ENCODE assay signal across 8 mouse cellular contexts in genomic region chr11:83462711-83463244, GRCm38 (mm10). TPM values are rescaled to one million over a fixed set of nuclear protein-coding genes. Genes with fewer than 3 reads are reported as not detected.
DNase-seq lines count a peak whose midpoint lies in the region; ATAC-seq lines count a peak whose summit lies in the region.

Mmp28 (minus strand) TSS chr11:83463071.

- H3K4me2 ChIP-seq in forebrain, embryonic 15.5 days (replicated peaks), result peak within 1 kb of the TSS; percentile 83
- H3K4me2 ChIP-seq in limb, embryonic 13.5 days (replicated peaks), result peak within 1 kb of the TSS; percentile 92
- H3K4me2 ChIP-seq in midbrain, embryonic 11.5 days, result peak within 1 kb of the TSS; percentile 86

- peak within 1 kb of the TSS; percentile 45 for H3K4me3 ChIP-seq in forebrain, embryonic 15.5 days
- peak within 1 kb of the TSS; percentile 64 for H3K4me3 ChIP-seq in hindbrain, embryonic 10.5 days
- H3K4me3 ChIP-seq in limb, embryonic 13.5 days, result peak within 1 kb of the TSS; percentile 61
- H3K4me3 ChIP-seq in midbrain, embryonic 11.5 days (ENCODE audit: low read depth, low read length), result peak within 1 kb of the TSS; percentile 48

- H3K4me1 ChIP-seq in forebrain, embryonic 15.5 days, result peaks cover 26% of the 10 kb centered on the region
- H3K4me1 ChIP-seq in hindbrain, embryonic 10.5 days (replicated peaks), result peaks cover 27% of the 10 kb centered on the region
- peaks cover 45% of the 10 kb centered on the region for H3K4me1 ChIP-seq in limb, embryonic 13.5 days
- peaks cover 13% of the 10 kb centered on the region for H3K4me1 ChIP-seq in midbrain, embryonic 11.5 days (ENCODE audit: control insufficient read depth, insufficient read depth, low read length)

- under 1% methylated on average over 33 of the region's 42 CpGs for WGBS in forebrain, embryonic 15.5 days
- 0% methylated on average over 42 of the region's 42 CpGs for WGBS in hindbrain, embryonic 10.5 days
- WGBS in limb, embryonic 13.5 days, result under 1% methylated on average over 42 of the region's 42 CpGs
- WGBS in midbrain, embryonic 11.5 days, result 0% methylated on average over 41 of the region's 42 CpGs

- H3K36me3 ChIP-seq in forebrain, embryonic 15.5 days, result no peaks in the 10 kb centered on the region
- no peaks in the 10 kb centered on the region for H3K36me3 ChIP-seq in hindbrain, embryonic 10.5 days
- H3K36me3 ChIP-seq in limb, embryonic 13.5 days, result no peaks in the 10 kb centered on the region
- no peaks in the 10 kb centered on the region for H3K36me3 ChIP-seq in midbrain, embryonic 11.5 days (ENCODE audit: control insufficient read depth, insufficient read depth, low read length)

- DNase-seq in cerebellum, adult 11-12 months, result peak; percentile 45
- DNase-seq in cerebellum, adult 8-10 months, result no peak
- peak; percentile 81 for DNase-seq in adrenal gland, postnatal 25 days
- DNase-seq in hindbrain, embryonic 10.5 days (ENCODE audit: low spot score), result peak; percentile 61
- peak; percentile 95 for DNase-seq in midbrain, embryonic 11.5 days (ENCODE audit: low spot score, missing footprints)
- no peak for DNase-seq in frontal cortex, postnatal 10 days (ENCODE audit: low spot score in 2 of 2)

- H3K9me3 ChIP-seq in forebrain, embryonic 15.5 days, result no peaks in the 10 kb centered on the region
- H3K9me3 ChIP-seq in hindbrain, embryonic 10.5 days, result no peaks in the 10 kb centered on the region
- no peaks in the 10 kb centered on the region for H3K9me3 ChIP-seq in limb, embryonic 13.5 days
- no peaks in the 10 kb centered on the region for H3K9me3 ChIP-seq in midbrain, embryonic 11.5 days (ENCODE audit: control insufficient read depth, low read length)

- H3K9ac ChIP-seq in forebrain, embryonic 15.5 days (replicated peaks), result peak within 1 kb of the TSS; percentile 48
- peak within 1 kb of the TSS; percentile 74 for H3K9ac ChIP-seq in limb, embryonic 13.5 days
- peak within 1 kb of the TSS; percentile 52 for H3K9ac ChIP-seq in midbrain, embryonic 11.5 days (ENCODE audit: low read length)

- peaks cover 19% of the 10 kb centered on the region for H3K27me3 ChIP-seq in forebrain, embryonic 15.5 days
- peaks cover 75% of the 10 kb centered on the region for H3K27me3 ChIP-seq in hindbrain, embryonic 10.5 days (ENCODE audit: insufficient read depth, poor library complexity, severe bottlenecking)
- H3K27me3 ChIP-seq in limb, embryonic 13.5 days, result peaks cover 46% of the 10 kb centered on the region
- peaks cover 42% of the 10 kb centered on the region for H3K27me3 ChIP-seq in midbrain, embryonic 11.5 days (ENCODE audit: control insufficient read depth, insufficient read depth, low read length)

- ATAC-seq in forebrain, embryonic 15.5 days (replicated peaks), result no peak
- no peak; the same call in 1 of the 2 replicates for ATAC-seq in limb, embryonic 13.5 days (ENCODE audit: low FRiP score, low read depth)
- ATAC-seq in midbrain, embryonic 11.5 days (ENCODE audit: low FRiP score), result 0 out of 2 replicates have a peak, but pooled peaks have one; percentile 30

- no peak within 1 kb of the TSS for H3K27ac ChIP-seq in forebrain, embryonic 15.5 days (replicated peaks)
- H3K27ac ChIP-seq in hindbrain, embryonic 10.5 days, result peak within 1 kb of the TSS; percentile 78
- no peak within 1 kb of the TSS for H3K27ac ChIP-seq in limb, embryonic 13.5 days
- no peak within 1 kb of the TSS for H3K27ac ChIP-seq in midbrain, embryonic 11.5 days (ENCODE audit: low read depth, low read length)

RNA-seq across cellular contexts. Expression of gene Mmp28, which starts in this region (rescaled TPM):
- 6.7 and 8.0 TPM in 2 replicates for total RNA-seq in adrenal gland, postnatal 25 days (2021)
- 2.5 and 2.7 TPM in 2 replicates for polyA plus RNA-seq in forebrain, embryonic 15.5 days (2015; fragmentation: Nextera tagmentation; extraction: Ambion mirVana)
- 1.1 and 1.3 TPM in 2 replicates for polyA plus RNA-seq in hindbrain, embryonic 10.5 days (2016; fragmentation: Nextera tagmentation; extraction: Ambion mirVana)
- 3.0 and 4.5 TPM in 2 replicates for polyA plus RNA-seq in limb, embryonic 13.5 days (2015; fragmentation: Nextera tagmentation; extraction: Ambion mirVana)
- 3.6 and 4.0 TPM in 2 replicates for polyA plus RNA-seq in midbrain, embryonic 11.5 days (2014; fragmentation: Nextera tagmentation; extraction: Ambion mirVana)

Comparison
In these comparisons a context has a peak if more than half of its experiments do, and no peak if none do; other contexts are left out.
1. DNase-seq: peak in cerebellum, adult 11-12 months (single experiment), adrenal gland, postnatal 25 days (single experiment), hindbrain, embryonic 10.5 days (single experiment) and midbrain, embryonic 11.5 days (single experiment); none in cerebellum, adult 8-10 months (single experiment) and frontal cortex, postnatal 10 days (0 of 2).
2. Peak in every context shown above with its lines, with median percentiles within 50 percentile points of each other: H3K4me2 ChIP-seq, H3K4me3 ChIP-seq and H3K9ac ChIP-seq.